Mouse (Mus musculus) bone marrow macrophage, adult 2 months (primary cell): ENCODE results near the gene Tnrc6a. TPM values are rescaled to one million over a fixed set of nuclear protein-coding genes. Genes with fewer than 3 reads are reported as not detected.

ENCODE experiments used
- H3K27ac ChIP-seq: 2 replicates; pipeline ENCODE4 v1.5.1; 2012; ENCODE audit warnings: low read depth, low read length; ENCODE audit not compliant: insufficient read depth
- H3K4me1 ChIP-seq: 2 replicates; pipeline ENCODE4 v1.6.1; 2012; ENCODE audit warnings: low read length; ENCODE audit not compliant: control insufficient read depth, insufficient read depth
- H3K4me3 ChIP-seq: 2 replicates; pipeline ENCODE4 v1.5.1; 2012; ENCODE audit warnings: mild to moderate bottlenecking, low read length, moderate library complexity; ENCODE audit not compliant: insufficient read depth
- CTCF ChIP-seq: IDR thresholded peaks from 2 replicates; pipeline ENCODE4 v1.5.1; 2012; ENCODE audit warnings: low read depth, mild to moderate bottlenecking, low read length, moderate library complexity
- POLR2A ChIP-seq: IDR thresholded peaks from 2 replicates; pipeline ENCODE4 v1.6.1; 2012; ENCODE audit warnings: mild to moderate bottlenecking, low read depth, low read length, borderline replicate concordance
- polyA plus RNA-seq: library from polyadenylated mRNA; stranded (reverse); fragments of >200 nt; gene quantifications from 2 replicates; pipeline ENCODE4 v1.2.4, GENCODE M21; 2012; ENCODE audit not compliant: missing spikeins, insufficient read depth, insufficient read length

The Tnrc6a gene
- polyA plus RNA-seq, 1 experiment: 69.1 TPM

GRCm38 (mm10) chr7:123217448-123218354, 94.0 kb downstream of the Tnrc6a start:
- TF ChIP-seq CTCF (no peak), POLR2A (no peak)
- Histone ChIP-seq H3K4me1 (no peaks in the 10 kb centered on the region), H3K27ac (no peak overlapping the region), H3K4me3 (no peak overlapping the region)

- TF ChIP-seq CTCF (no peak), POLR2A (no peak)
- H3K4me3 ChIP-seq: no peak overlapping the region
- H3K4me1 ChIP-seq: no peaks in the 10 kb centered on the region
- no peak overlapping the region for H3K27ac ChIP-seq
These were observed 94.9 kb downstream of the Tnrc6a start for GRCm38 (mm10) chr7:123218620-123219019.

GRCm38 (mm10) chr7:123219781-123220632, 96.3 kb downstream of the Tnrc6a start:
- no peaks in the 10 kb centered on the region for H3K4me1 ChIP-seq
- H3K27ac ChIP-seq: no peak overlapping the region
- no peak overlapping the region for H3K4me3 ChIP-seq
- TF ChIP-seq POLR2A: no peak
- TF ChIP-seq CTCF: no peak

GRCm38 (mm10) chr7:123220633-123220942, 96.9 kb downstream of the Tnrc6a start:
- no peak overlapping the region for H3K4me3 ChIP-seq
- H3K27ac ChIP-seq: no peak overlapping the region
- TF ChIP-seq CTCF (no peak), POLR2A (no peak)
- H3K4me1 ChIP-seq: no peaks in the 10 kb centered on the region

GRCm38 (mm10) chr7:123224076-123224475, 100.4 kb downstream of the Tnrc6a start:
- Histone ChIP-seq H3K4me1 (no peaks in the 10 kb centered on the region), H3K27ac (no peak overlapping the region), H3K4me3 (no peak overlapping the region)
- TF ChIP-seq POLR2A (no peak), CTCF (no peak)

GRCm38 (mm10) chr7:123225159-123225558, 101.5 kb downstream of the Tnrc6a start:
- no peak overlapping the region for H3K4me3 ChIP-seq
- H3K27ac ChIP-seq: no peak overlapping the region
- TF ChIP-seq CTCF: no peak
- no peak for TF ChIP-seq POLR2A
- H3K4me1 ChIP-seq: no peaks in the 10 kb centered on the region

- peaks cover 9% of the 10 kb centered on the region for H3K4me1 ChIP-seq
- H3K4me3 ChIP-seq: no peak overlapping the region
- H3K27ac ChIP-seq: no peak overlapping the region
- TF ChIP-seq POLR2A: no peak
- no peak for TF ChIP-seq CTCF
These were observed 111.8 kb downstream of the Tnrc6a start for GRCm38 (mm10) chr7:123235449-123235848.

- Histone ChIP-seq H3K27ac (no peak overlapping the region), H3K4me1 (peaks cover 10% of the 10 kb centered on the region), H3K4me3 (no peak overlapping the region)
- TF ChIP-seq POLR2A (no peak), CTCF (no peak)
These were observed 114.9 kb downstream of the Tnrc6a start for GRCm38 (mm10) chr7:123238621-123239020.

GRCm38 (mm10) chr7:123240064-123240463, 116.4 kb downstream of the Tnrc6a start:
- TF ChIP-seq POLR2A (no peak), CTCF (no peak)
- Histone ChIP-seq H3K4me1 (peaks cover 10% of the 10 kb centered on the region), H3K4me3 (no peak overlapping the region), H3K27ac (no peak overlapping the region)

GRCm38 (mm10) chr7:123242241-123242640, 118.6 kb downstream of the Tnrc6a start:
- Histone ChIP-seq H3K27ac (no peak overlapping the region), H3K4me1 (peaks cover 10% of the 10 kb centered on the region), H3K4me3 (no peak overlapping the region)
- TF ChIP-seq POLR2A (no peak), CTCF (no peak)

GRCm38 (mm10) chr7:123244833-123245232, 121.1 kb downstream of the Tnrc6a start:
- peaks cover 11% of the 10 kb centered on the region for H3K4me1 ChIP-seq
- no peak overlapping the region for H3K4me3 ChIP-seq
- no peak overlapping the region for H3K27ac ChIP-seq
- TF ChIP-seq POLR2A (no peak), CTCF (no peak)

Other genes starting within 250 kb of the Tnrc6a start
- 53.5 and 55.8 TPM in 2 replicates for gene Rbbp6, start 158.2 kb upstream of the Tnrc6a start, polyA plus RNA-seq
- not detected in 2 replicates for gene Slc5a11, start 90.9 kb downstream of the Tnrc6a start, polyA plus RNA-seq
- gene Lcmt1, start 245.9 kb downstream of the Tnrc6a start, polyA plus RNA-seq: 26.1 and 28.0 TPM in 2 replicates
- gene Arhgap17, start 246.0 kb downstream of the Tnrc6a start, polyA plus RNA-seq: 160 and 171 TPM in 2 replicates